Mouse (Mus musculus) spleen, adult 18-20 months (tissue): ENCODE results near the gene Ntrk1.
"Not testable (repeated sequence)": the region's sequence is repeated elsewhere in the genome, so short reads cannot be mapped to it uniquely, and the experiment has no call there.

Source experiments
- DNase-seq, 2 experiments: peaks; one replicate each; pipeline ENCODE4 v3.0.0; 2022; ENCODE audit warnings: mixed read lengths in 2 of 2

The Ntrk1 gene

DNA sequence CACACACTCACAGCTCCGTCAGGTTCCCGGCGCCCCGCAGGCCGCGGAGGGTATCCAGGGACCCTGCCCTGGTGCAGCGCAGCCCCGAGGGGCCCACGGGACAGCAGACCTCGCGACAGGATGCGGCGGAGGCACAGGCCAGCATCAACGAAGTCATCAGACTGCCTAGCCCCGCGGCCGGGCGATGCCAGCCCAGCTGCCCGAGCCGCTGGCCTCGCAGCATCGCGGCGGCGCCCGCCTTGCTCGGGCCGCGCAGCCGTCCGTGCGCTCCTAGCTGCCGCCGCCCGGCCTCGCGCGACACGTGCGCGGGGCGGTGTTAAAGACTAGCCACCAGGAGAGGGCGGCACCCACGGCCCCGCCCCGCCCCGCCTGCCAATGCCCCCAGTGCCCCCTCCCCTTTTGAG, at the start of gene Ntrk1:
Gene Ntrk1, minus strand, starts transcription at position 241 of the 404 bp plus-strand sequence.
- DNase-seq: no peak

DNA sequence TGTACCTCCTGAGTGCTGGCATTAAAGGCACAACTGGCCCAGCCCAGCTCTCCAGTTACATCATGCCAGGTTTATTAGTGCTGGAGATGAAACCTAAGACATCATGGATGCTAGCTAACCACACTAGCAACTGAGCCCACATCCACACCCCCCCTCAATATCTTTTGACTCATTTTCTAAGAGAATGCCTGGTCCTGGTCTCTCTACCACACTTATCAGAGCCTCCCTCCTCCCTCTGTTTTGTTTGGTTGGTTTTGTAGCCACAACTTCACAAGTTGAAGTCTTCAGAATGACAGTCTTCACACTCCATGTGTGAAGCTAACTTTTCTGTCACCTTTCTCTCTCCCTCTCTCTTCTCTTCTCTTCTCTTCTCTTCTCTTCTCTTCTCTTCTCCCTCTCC, 45.9 kb upstream of the Ntrk1 start:
- DNase-seq: no peak

- peak; percentile 28 to 73 for DNase-seq
Observed at GRCm38 (mm10) chr3:87838622-87839021, 43.7 kb upstream of the Ntrk1 start.

DNA sequence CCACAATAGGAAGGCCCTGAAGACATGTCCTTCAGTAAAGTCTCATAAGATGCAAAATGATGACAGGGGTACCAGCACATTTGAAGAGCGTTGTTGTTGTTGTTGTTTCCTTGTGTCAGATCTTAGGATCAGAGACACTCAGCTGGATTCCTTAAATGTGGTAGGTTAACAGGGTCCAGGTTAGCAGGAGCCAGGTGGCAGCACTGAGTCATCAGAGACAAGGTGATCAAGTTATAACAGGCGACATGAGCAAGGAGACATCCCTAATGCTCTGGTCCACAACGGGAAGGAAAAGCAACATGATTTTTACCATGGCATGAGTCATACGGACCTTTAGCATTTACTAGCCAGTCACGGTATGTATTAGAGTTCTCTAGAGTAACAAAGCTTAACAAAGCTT, 38.5 kb upstream of the Ntrk1 start:
- DNase-seq: peak in 1 of 2 experiments; percentile 37

GRCm38 (mm10) chr3:87832109-87832859, 37.3 kb upstream of the Ntrk1 start:
- no peak for DNase-seq

GRCm38 (mm10) chr3:87829025-87829424, 34.1 kb upstream of the Ntrk1 start:
- DNase-seq: no peak

GRCm38 (mm10) chr3:87828435-87828834, 33.5 kb upstream of the Ntrk1 start:
- no peak for DNase-seq

GRCm38 (mm10) chr3:87824206-87824605, 29.2 kb upstream of the Ntrk1 start, which contains the start of gene Pear1:
Gene Pear1 (minus strand): TSS chr3:87824306.
- DNase-seq: not testable (repeated sequence)

DNA sequence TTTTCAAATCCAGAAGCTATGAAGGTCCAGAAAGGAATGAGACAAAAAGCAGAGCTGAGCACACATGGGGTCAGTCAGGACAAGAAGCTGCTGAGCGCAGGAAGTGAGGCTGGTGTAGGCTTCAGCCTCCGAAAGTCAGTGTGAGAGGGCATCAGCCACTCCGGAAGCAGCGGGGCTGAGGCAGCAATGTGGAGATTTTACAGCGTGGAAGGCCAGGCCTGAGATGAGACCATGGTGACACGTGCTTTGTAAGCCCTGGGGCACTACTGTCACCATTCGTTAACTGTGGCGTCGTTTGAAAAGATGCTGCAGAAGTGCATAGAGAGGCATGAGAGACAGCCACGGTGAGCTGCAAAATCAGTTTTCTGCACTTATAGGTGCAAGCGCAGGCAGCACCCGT, 23.3 kb upstream of the Ntrk1 start:
- DNase-seq: no peak

DNA sequence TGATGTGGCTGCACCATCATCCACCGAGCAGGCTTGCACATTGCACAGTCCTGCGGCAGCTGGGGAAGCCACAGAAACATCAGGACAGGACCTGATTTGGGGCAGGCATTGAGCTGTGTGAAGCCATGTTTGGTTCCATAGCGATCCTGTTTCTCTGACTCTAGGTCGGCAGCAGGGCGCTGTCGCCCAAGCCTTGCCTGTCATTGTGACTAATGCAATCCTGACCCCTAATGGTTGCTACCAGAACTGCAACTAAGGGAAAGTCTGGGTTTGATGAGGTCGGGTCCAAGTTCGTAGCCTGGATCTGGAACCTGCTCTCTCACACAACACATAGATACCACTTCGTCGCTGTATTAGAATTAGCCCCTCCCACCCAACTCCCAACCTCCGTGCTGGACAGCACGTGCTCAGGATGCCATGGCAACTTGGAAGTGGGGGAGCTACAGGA, 21.7 kb upstream of the Ntrk1 start:
- peak in 1 of 2 experiments; percentile 69 for DNase-seq

- no peak for DNase-seq
Observed at GRCm38 (mm10) chr3:87816166-87816565, 21.2 kb upstream of the Ntrk1 start.

GRCm38 (mm10) chr3:87812873-87813272, 17.9 kb upstream of the Ntrk1 start:
- no peak for DNase-seq

DNA sequence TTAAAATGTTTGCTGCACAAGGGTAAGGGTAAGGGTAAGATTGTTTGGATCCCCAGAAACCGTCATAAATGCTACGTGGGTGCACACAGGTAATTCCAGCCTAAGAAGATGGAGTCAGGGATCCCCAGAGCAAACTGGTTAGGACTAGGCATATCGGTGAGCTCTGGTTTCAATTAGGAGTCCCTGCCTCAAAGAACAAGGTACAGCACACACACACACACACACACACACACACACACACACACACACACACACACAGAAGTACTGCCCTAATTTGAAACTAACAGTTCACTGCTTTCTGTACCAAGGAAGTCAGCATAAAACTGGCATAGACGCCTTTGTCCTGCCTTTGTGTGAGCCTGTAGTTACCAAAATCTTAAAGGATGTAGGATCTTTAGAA, 17.5 kb upstream of the Ntrk1 start:
- no peak for DNase-seq

GRCm38 (mm10) chr3:87811297-87811696, 16.3 kb upstream of the Ntrk1 start:
- DNase-seq: no peak

- no peak for DNase-seq
Observed at GRCm38 (mm10) chr3:87809322-87809962, 14.5 kb upstream of the Ntrk1 start.

GRCm38 (mm10) chr3:87804038-87804677, 9.2 kb upstream of the Ntrk1 start:
- peak in 1 of 2 experiments; percentile 8 for DNase-seq

- no peak for DNase-seq
Observed at GRCm38 (mm10) chr3:87801681-87802080, 6.7 kb upstream of the Ntrk1 start.

GRCm38 (mm10) chr3:87796736-87797334, 1.9 kb upstream of the Ntrk1 start, which contains the start of gene Insrr:
Gene Insrr (plus strand): TSS chr3:87796951.
- no peak for DNase-seq

GRCm38 (mm10) chr3:87795336-87796277, 645 bp upstream of the Ntrk1 start:
- peak in 1 of 2 experiments; percentile 41 for DNase-seq

GRCm38 (mm10) chr3:87789768-87790167, 5.2 kb downstream of the Ntrk1 start:
- no peak for DNase-seq

DNA sequence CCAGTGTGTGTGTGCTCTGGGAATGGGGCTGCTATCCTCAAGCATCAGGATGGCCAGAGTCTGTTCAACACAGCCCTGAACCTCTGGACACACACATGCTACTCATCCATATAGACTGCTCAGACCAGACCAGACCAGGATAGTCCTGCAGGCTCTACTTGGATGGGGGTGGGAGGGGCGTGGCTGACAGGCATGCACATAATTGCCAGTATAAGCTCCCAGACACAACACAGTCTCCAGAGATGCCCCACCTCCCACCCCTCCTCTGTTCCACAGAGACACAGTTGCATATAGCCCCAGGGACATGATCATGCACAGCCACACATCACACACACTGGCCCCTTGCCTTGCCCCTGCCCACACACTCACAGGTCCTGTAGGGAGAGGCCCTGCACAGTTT, 5.7 kb downstream of the Ntrk1 start:
- DNase-seq: no peak

- no peak for DNase-seq
Observed at GRCm38 (mm10) chr3:87785626-87786214, 9.2 kb downstream of the Ntrk1 start.
